Mouse (Mus musculus): ENCODE data around the gene Me1.

Gene Me1

DNA sequence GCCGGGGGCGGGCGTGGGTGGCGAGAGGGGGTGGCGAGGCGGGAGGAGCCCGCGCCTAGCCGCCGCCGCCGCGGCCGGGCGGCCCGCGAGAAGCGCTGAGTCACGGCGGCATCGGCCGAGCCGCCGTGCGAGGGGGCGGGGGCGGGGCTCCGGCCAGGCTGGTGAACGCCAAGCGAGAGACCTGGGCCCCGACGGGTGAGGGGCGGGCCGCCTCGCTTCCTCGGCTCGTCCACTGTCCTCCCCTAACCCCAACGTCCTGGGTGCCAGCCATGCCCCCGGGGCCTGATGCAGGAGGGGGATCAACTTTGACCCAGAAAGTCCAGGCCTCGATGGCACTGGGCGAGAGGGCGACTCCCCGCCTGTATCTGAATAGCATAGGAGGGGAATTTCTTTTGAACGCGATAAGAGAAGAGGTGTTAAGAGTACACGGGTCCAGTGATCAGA lies at the start of gene Me1:
Gene Me1 (minus strand): TSS at position 136 of the 444 bp plus-strand sequence.
- DNase-seq, result no peak

- DNase-seq, result no peak
Measured at GRCm38 (mm10) chr9:86744041-86744440, 48.3 kb upstream of the Me1 start.

GRCm38 (mm10) chr9:86742959-86743911 lies 47.5 kb upstream of the Me1 start, which contains the start of gene Prss35:
Prss35 (plus strand) TSS chr9:86743649.
- DNase-seq, result no peak

DNA sequence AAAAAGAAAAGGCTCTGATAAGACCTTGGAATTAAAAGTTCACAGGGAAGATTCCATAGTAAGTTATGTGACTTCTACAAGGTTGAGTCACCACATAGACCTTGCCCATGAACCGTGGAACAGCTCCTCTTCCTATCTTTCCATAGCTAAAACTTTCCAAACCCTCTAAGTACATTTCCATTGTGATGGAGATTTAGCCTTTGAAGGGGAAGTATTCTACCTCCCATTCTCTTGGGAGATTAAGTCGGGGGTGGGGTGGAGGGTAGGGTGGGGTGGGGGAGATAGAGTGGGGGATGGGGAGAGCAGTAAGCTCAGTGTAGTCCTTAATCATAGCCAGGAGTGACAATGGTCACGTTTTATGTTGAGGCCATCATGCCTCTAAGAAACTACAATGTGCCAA lies 44.2 kb upstream of the Me1 start:
- DNase-seq, result no peak

DNA sequence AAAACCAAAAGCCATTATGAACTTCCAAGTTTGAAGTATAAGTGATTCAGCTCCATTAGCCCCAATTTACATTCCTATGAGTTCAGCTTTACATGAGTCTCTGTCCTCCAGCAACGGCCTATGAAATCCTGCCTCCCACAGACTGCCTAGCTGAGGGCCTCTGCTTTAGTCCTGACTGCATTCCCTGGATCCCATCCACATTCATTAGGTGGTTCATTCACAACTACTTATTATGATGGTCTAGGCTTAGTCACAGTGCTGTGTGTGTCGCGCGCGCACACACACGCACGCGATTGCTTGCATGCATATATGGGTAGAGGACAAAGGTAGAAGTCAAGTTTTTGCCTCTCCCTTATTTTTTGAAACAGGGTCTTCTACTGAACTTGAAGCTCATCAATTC lies 43.0 kb upstream of the Me1 start:
- no peak for DNase-seq

GRCm38 (mm10) chr9:86738067-86738466 lies 42.3 kb upstream of the Me1 start:
- DNase-seq, result no peak

DNA sequence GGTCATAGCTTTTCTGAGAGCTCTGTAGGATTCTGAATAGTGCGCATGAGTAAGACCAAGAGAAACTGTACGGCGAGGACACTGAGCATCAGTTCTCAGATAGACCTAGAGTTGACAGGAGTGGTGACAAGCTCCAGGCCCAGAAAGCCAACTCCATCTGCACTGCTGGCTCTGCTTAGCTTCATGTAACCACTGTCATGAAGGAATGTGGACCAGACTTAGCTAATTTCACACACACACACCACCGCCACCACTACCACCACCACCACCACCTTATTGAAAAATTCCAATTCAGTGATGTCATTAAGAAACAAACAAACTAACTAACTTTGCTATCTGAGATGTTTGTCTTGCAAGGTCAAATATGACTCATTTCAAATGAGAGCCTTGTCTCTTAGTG lies 41.2 kb upstream of the Me1 start:
- no peak for DNase-seq

DNA sequence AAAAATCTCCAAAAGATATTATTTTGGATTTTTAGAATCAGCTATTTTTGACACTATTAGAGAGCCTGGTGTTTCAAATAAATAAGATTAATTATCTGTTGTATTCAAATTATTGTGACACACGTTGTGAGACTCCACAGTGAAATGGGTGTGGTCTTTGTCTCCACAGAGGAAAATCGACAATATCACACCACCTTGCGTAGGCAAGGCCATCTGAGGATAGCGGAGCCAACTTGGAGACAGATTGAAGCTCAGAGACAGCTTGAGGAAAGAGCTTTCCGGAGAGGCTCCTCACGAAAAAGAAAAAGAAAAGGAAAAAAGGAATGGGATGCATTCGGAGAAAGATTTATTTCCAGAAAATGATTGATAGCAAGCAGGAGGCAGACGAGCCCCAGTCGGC lies 39.0 kb upstream of the Me1 start:
- DNase-seq, result no peak

DNA sequence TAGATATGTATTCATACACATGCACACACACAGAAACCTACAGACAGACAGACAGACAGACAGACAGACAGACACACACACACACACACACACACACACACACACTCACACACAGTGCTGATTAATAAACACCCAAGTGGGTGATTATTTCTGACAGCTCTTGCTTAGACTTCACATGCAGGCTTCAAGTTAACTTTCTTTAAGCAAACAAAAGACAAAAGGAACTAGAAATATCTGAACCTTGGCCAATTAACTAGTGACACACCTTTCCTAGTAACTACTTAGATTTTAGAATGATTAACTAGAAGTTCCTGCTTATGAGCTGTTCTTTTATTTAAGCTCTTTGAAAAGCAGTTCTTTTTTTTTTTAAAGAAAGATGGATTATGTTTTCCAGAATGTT lies 38.6 kb upstream of the Me1 start:
- no peak for DNase-seq

GRCm38 (mm10) chr9:86729811-86730210 lies 34.1 kb upstream of the Me1 start:
- no peak for DNase-seq

GRCm38 (mm10) chr9:86729084-86729483 lies 33.3 kb upstream of the Me1 start:
- no peak for DNase-seq

GRCm38 (mm10) chr9:86728214-86728814 lies 32.6 kb upstream of the Me1 start:
- no peak for DNase-seq

DNA sequence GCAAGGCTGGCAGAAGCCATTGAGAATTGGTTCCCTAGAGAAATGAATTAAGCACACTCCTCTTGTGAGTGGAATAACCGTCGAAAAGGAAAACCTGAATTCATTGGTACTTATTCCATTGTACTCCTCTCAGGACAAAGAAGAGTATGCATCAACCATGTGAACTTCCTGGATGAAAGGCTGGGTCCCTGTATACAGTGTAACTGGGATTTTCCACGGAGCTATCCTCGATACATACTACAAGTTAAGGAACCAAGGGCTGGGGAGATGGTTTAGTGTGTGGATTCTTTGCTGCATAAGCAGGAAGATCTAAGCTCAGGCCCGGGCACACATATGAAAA lies 30.6 kb upstream of the Me1 start:
- DNase-seq, result no peak

DNA sequence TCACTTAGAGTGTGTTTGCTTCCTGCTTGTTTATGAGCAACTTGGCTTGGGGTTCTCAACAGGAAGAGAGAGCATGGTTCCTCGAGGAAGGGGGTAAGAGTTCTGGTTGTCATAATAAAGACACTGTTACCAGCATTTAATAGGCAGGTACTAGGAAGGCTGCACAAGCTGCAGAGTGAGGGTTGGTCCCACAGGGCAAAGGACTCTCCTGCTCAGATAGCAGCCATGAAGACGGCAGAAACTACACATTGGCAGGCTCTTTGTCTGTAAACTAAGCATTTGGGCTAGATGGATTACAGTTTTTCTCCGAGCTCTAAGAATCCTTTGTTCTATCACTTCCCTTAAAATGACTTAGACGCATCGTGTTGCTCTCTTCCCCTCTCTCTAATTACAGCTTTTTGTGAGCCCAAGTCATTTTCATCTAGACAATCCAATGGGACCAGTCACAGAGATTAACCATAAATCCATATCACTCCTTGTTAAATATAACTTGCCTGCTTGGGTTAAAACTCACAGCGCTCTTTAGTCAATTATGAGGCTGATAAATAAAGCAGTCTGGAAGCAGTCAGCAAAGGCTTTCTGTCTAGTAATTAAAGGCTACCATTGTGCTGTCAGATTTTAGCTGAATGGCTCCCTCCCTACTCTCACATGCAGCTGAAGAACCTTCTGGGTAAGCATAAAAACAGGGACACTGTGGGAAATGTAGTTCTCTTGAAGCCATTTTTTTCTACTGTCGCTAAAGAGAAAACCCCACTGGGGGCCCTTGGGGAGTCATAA lies 30.0 kb upstream of the Me1 start:
- no peak for DNase-seq

GRCm38 (mm10) chr9:86725066-86725465 lies 29.3 kb upstream of the Me1 start:
- DNase-seq, result no peak

DNA sequence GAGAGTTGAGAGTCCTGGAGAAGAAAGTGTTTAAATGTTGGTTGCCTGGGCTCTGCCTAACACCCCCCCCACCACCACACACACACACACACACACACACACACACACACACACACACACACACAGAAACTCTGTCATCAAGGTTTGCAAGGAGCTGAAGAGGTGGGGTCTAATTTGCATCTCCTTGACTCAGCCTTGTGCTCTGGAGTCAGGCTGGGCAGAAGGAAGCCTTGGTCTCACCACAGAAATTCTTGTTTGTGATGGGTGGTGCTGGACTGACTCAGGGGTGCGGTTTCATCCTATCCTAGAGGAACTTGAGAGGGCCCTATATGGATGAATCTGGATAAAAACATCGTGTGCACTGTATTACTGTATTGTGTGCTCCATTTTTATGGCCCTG lies 25.0 kb upstream of the Me1 start:
- no peak for DNase-seq

- DNase-seq, result no peak
Measured at GRCm38 (mm10) chr9:86720227-86720626, 24.5 kb upstream of the Me1 start.

- no peak for DNase-seq
Measured at GRCm38 (mm10) chr9:86717119-86717518, 21.4 kb upstream of the Me1 start.

GRCm38 (mm10) chr9:86716540-86716939 lies 20.8 kb upstream of the Me1 start:
- DNase-seq, result no peak

DNA sequence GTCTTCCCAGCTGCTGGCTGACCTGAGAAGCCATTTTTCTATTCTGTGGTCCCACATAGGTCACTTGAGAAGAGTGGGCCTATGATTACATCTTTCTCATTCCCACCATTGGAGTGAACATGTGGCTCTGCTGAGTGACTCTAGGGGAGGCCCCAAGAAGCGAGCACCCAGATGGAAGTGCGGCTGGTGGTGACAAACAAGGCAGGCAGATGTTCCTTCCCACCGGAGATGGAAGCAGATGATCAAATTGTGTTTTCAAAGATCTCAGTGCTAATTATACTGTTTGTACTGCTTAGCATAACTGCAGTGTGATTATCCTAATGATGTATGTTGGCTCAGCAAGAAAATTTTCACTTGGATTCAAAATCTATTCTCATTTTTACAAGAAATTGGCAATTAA lies 18.3 kb upstream of the Me1 start:
- DNase-seq, result no peak

DNA sequence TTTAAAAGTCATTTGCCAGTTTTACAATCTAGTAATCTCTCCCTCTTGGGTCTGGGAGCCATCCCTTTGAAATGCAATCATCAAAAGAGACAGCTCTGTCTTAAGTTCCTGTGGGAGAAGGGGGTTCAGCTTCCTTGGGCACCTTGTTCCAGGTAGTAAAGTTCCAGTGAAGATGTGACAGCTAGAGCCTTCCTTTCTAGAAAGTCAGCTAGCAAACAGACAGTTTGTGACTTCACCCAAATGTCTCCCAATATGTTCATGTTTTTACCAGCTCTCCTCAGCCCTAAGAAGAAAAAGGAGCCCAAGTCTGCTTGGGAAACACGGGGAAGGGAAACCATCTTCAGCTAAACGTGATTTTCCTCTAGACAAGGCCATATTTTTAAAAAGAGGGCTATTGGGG lies 16.9 kb upstream of the Me1 start:
- no peak for DNase-seq

GRCm38 (mm10) chr9:86710091-86710634 lies 14.4 kb upstream of the Me1 start:
- DNase-seq, result no peak

DNA sequence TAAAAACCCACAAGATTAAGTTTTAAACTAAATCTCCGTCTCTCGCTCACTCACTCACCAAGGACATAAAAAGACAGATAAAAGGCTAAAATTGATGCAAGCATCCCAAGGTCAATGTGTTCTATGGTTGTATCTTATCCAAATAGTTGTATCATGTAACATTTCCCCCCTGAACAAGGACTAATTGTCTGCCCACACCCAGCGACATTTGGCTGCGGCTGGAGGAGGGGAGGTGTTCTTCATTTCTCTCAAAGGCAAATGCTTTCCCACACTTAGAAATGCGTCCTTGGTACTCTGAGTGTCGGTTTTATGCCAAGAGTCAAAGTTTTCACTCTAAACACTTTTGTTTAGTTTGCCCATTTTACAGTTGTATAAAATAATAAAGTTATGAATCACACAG lies 13.2 kb upstream of the Me1 start:
- DNase-seq, result no peak
